Mouse (Mus musculus) C2C12 (cell line): ENCODE results near the gene St8sia1. TPM values are rescaled to one million over a fixed set of nuclear protein-coding genes. Genes with fewer than 3 reads are reported as not detected.

ENCODE experiments used
- H3K27me3 ChIP-seq: one replicate; pipeline ENCODE4 v1.6.1; 2011; ENCODE audit not compliant: control insufficient read depth, insufficient read depth, insufficient read length
- H3K36me3 ChIP-seq: one replicate; pipeline ENCODE4 v1.6.1; 2011; ENCODE audit not compliant: control insufficient read depth, insufficient read depth
- H3K4me3 ChIP-seq: one replicate; pipeline ENCODE4 v1.5.1; 2011; ENCODE audit warnings: mild to moderate bottlenecking, control low read depth; ENCODE audit not compliant: poor library complexity, insufficient read depth, severe bottlenecking
- H3K79me2 ChIP-seq: one replicate; pipeline ENCODE4 v1.6.1; 2011; ENCODE audit not compliant: control insufficient read depth, insufficient read depth
- H3K79me3 ChIP-seq: one replicate; pipeline ENCODE4 v1.6.1; 2011; ENCODE audit warnings: low read depth, control low read depth
- H3ac ChIP-seq: one replicate; pipeline ENCODE3; 2011; ENCODE audit warnings: low read depth; ENCODE audit not compliant: control insufficient read depth, insufficient read length
- CEBPB ChIP-seq: IDR thresholded peaks from one replicate; pipeline ENCODE4 v1.6.1; 2011; ENCODE audit warnings: low read depth, mild to moderate bottlenecking, control low read depth, moderate library complexity
- CTCF ChIP-seq: IDR thresholded peaks from one replicate; pipeline ENCODE4 v1.5.1; 2011; ENCODE audit not compliant: control insufficient read depth, insufficient read depth, insufficient read length
- FOSL1 ChIP-seq: IDR thresholded peaks from one replicate; pipeline ENCODE4 v1.8.0; 2011; ENCODE audit warnings: mild to moderate bottlenecking, low read length; ENCODE audit not compliant: poor library complexity, insufficient read depth, severe bottlenecking
- MAX ChIP-seq: IDR thresholded peaks from one replicate; pipeline ENCODE4 v1.6.1; 2011; ENCODE audit warnings: mild to moderate bottlenecking, control low read depth
- MYOD1 ChIP-seq: IDR thresholded peaks from one replicate; pipeline ENCODE4 v1.6.1; 2011; ENCODE audit warnings: low read depth; ENCODE audit not compliant: control insufficient read depth, insufficient read length
- MYOG ChIP-seq: IDR thresholded peaks from one replicate; pipeline ENCODE4 v1.6.1; 2011; ENCODE audit not compliant: control insufficient read depth, insufficient read length; ENCODE audit errors: extremely low read depth
- USF1 ChIP-seq: IDR thresholded peaks from one replicate; pipeline ENCODE4 v1.6.1; 2011; ENCODE audit warnings: low read depth, mild to moderate bottlenecking, control low read depth, moderate library complexity
- polyA plus RNA-seq: library from polyadenylated mRNA; unstranded; fragments of >200 nt; fragmentation: generic; extraction: Trizol; gene quantifications from one replicate; pipeline ENCODE4 v1.2.1, GENCODE M21; 2012; ENCODE audit warnings: missing spikeins

The St8sia1 gene
- polyA plus RNA-seq, 1 experiment, result not detected

DNA sequence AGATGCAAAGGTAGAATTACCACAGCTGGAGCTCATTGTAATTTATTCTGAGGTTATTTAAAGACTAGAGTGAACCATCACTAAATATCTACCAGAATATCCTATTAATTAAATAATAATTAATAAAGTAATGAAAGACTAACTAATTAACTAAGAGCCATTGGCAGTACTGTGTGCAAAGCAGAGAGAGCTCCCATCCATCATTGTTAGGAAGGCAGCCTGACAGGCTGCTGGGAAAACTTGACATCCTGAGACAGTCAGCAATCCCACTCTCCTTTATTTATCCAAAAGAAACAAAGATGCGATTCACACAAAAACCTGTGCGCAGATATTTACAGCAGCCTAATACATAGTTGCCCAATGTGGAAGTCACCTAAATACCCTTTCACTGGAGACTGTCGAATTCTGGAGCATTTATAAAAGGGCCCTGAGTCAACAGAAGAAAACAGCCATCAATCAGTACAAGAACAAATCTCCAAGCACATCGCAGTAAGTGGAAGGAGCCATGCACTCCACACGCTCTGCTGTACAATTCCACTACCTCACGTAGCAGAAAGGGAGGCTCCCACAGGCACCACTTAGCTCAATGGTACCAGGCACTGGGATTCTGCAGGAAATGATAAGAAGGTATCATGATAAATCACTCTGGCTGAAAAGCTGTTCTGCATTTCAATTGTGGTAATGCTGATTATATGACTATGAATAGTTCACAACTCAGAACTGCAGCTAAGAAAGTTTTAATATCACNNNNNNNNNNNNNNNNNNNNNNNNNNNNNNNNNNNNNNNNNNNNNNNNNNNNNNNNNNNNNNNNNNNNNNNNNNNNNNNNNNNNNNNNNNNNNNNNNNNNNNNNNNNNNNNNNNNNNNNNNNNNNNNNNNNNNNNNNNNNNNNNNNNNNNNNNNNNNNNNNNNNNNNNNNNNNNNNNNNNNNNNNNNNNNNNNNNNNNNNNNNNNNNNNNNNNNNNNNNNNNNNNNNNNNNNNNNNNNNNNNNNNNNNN lies 15.7 kb upstream of the St8sia1 start:
- no peak for TF ChIP-seq MYOG
- TF ChIP-seq USF1, result no peak
- no peak for TF ChIP-seq FOSL1
- TF ChIP-seq CTCF, result no peak
- TF ChIP-seq MAX, result no peak
- no peak for TF ChIP-seq MYOD1
- TF ChIP-seq CEBPB, result no peak
- Histone ChIP-seq H3K4me3 (no peak overlapping the region), H3ac (no peak overlapping the region), H3K36me3 (no peaks in the 10 kb centered on the region), H3K79me3 (no peaks in the 10 kb centered on the region), H3K79me2 (no peaks in the 10 kb centered on the region), H3K27me3 (peaks cover 4% of the 10 kb centered on the region)

DNA sequence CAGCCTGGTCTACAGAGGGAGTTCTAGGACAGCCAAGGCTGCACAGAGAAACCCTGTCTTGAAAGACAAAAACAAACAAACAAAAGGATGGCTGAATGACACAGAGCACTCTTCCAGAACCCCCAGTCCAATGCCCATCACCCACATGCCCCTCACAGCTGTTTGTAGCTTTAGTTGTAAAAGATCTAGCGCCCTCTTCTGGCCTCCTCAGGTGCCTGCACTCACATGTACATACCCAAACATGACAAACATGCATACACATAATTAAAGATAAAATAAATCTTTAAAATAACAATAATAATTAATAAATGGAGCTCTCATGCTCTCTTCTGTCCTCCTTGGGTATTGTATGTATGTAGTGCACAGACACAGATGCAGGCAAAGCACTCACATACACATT lies 13.0 kb upstream of the St8sia1 start:
- H3K79me2 ChIP-seq, result no peaks in the 10 kb centered on the region
- no peaks in the 10 kb centered on the region for H3K36me3 ChIP-seq
- peaks cover 1% of the 10 kb centered on the region for H3K27me3 ChIP-seq
- H3K79me3 ChIP-seq, result no peaks in the 10 kb centered on the region
- H3ac ChIP-seq, result no peak overlapping the region
- H3K4me3 ChIP-seq, result no peak overlapping the region
- TF ChIP-seq CTCF (no peak), MYOG (no peak), MAX (no peak), USF1 (no peak), MYOD1 (no peak), FOSL1 (no peak), CEBPB (no peak)

DNA sequence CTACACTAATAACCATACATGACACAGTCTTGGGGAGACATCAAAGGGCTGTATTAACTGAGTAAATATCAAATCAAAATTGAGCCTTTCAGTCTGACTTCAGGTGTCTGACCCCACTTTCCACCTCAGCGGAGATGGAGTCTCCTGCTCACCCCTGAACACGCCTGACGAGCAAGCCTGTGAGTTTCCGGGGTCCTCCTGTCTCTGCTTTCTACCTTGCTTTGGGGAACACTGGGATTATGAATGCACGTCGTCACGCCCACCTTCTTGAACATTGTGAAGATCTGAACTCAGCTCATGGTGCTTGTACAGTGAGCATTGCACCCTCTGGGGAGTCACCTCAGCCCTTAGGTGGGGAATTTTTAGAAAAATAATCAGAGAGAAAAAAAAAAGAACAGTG lies 9.0 kb upstream of the St8sia1 start:
- Histone ChIP-seq H3K36me3 (no peaks in the 10 kb centered on the region), H3ac (no peak overlapping the region)

DNA sequence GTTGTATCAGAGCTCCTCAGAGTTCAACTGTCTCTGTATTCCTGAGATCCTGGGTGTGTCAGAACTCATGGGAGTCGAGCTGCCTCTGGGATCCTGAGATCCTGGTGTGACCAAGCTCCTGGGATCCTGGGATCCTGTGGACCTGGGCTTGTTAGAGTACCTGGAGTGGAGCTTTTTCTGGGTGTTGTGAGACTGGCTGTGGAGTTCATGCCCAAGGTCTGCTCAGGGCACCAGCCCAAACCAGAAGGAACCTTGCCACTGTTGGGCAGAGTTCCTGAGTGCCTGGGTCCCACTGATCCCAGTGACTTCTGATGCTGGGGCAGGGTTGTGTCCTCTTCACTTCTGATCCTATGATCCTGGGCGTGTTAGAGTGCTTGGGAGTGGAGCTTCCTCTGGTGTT lies 8.0 kb upstream of the St8sia1 start:
- Histone ChIP-seq H3K79me2 (no peaks in the 10 kb centered on the region), H3K36me3 (no peaks in the 10 kb centered on the region), H3K79me3 (no peaks in the 10 kb centered on the region), H3K4me3 (no peak overlapping the region), H3ac (no peak overlapping the region), H3K27me3 (no peaks in the 10 kb centered on the region)
- TF ChIP-seq CEBPB (no peak), FOSL1 (no peak), MAX (no peak), USF1 (no peak), MYOG (no peak), MYOD1 (no peak), CTCF (no peak)

More for the DNA sequence above, 9.0 kb upstream of the St8sia1 start:
- Histone ChIP-seq H3K4me3 (no peak overlapping the region), H3K79me2 (no peaks in the 10 kb centered on the region), H3K27me3 (no peaks in the 10 kb centered on the region), H3K79me3 (no peaks in the 10 kb centered on the region)
- TF ChIP-seq CEBPB, result no peak
- TF ChIP-seq USF1, result no peak
- TF ChIP-seq MYOG, result no peak
- no peak for TF ChIP-seq MYOD1
- no peak for TF ChIP-seq MAX
- no peak for TF ChIP-seq FOSL1
- TF ChIP-seq CTCF, result no peak

DNA sequence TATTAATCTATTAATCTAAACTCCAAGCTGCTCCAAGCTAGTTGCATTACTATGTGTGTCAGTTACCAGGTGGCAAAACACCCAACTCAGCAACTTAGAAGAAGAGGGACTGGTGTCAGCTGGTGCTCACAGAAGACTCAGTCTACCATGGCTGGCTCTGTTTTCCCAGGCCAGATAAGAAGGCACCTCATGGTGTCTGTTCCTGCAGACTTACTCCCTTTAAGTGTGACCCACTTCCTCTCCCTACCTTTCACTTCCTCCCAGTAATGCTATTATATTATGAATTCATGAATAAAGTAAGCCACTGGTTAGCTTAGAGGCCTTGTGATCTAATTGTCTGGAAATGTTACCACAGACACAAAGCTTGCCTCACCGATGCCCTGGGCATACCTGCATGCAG lies 3.2 kb upstream of the St8sia1 start:
- Histone ChIP-seq H3ac (no peak overlapping the region), H3K4me3 (no peak overlapping the region), H3K27me3 (peaks cover 26% of the 10 kb centered on the region), H3K36me3 (no peaks in the 10 kb centered on the region), H3K79me2 (no peaks in the 10 kb centered on the region), H3K79me3 (no peaks in the 10 kb centered on the region)
- TF ChIP-seq MYOG, result no peak
- TF ChIP-seq CTCF, result no peak
- no peak for TF ChIP-seq USF1
- no peak for TF ChIP-seq FOSL1
- no peak for TF ChIP-seq MYOD1
- TF ChIP-seq MAX, result no peak
- no peak for TF ChIP-seq CEBPB
